Mouse (Mus musculus): Measurements from ENCODE around the gene Oaz2. TPM values are rescaled to one million over a fixed set of nuclear protein-coding genes. Genes with fewer than 3 reads are reported as not detected.

Oaz2 gene
- polyA plus RNA-seq (2015; fragmentation: Nextera tagmentation; extraction: Ambion mirVana), result 333 and 366 TPM in 2 replicates

GRCm38 (mm10) chr9:65667701-65668100 is at the start of gene Oaz2:
Gene Oaz2, plus strand, starts transcription at chr9:65668001.
- no peaks in the 10 kb centered on the region for H3K27me3 ChIP-seq
- H3K9me3 ChIP-seq, result no peaks in the 10 kb centered on the region
- H3K9ac ChIP-seq (replicated peaks), result no peak within 1 kb of the TSS
- H3K36me3 ChIP-seq, result no peaks in the 10 kb centered on the region
- no peak within 1 kb of the TSS for H3K27ac ChIP-seq
- H3K4me2 ChIP-seq (replicated peaks), result no peak within 1 kb of the TSS
- ATAC-seq, result no peak
- WGBS, result 93% methylated on average over 8 of the region's 8 CpGs
- no peaks in the 10 kb centered on the region for H3K4me1 ChIP-seq (replicated peaks)
- H3K4me3 ChIP-seq (replicated peaks), result no peak within 1 kb of the TSS

DNA sequence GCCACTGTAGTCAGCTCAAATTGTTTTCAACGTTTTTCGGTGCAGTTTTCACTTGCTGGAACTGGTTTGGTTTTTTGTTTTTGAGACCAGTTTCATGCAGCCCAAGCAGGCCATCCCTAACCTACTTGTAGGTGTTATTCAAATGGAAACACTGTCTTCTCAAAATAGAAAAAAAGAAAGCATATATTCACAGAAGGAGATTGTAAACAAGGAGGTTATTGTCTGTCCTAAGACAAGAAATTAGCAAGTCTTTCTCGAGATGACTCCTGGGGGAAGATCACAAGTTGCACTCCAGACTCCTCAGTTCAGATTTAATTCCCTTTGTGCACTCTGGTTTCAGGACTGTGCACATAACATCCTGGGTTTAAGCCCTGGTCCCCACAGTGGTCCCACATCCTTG is 48.5 kb upstream of the Oaz2 start:
- H3K9me3 ChIP-seq, result no peaks in the 10 kb centered on the region
- no peaks in the 10 kb centered on the region for H3K4me1 ChIP-seq (replicated peaks)
- H3K36me3 ChIP-seq, result no peaks in the 10 kb centered on the region
- no peaks in the 10 kb centered on the region for H3K27me3 ChIP-seq
- ATAC-seq, result no peak
- H3K4me2 ChIP-seq (replicated peaks), result no peak overlapping the region
- no peak overlapping the region for H3K4me3 ChIP-seq (replicated peaks)
- WGBS, result 64% methylated on average over 3 of the region's 3 CpGs
- H3K27ac ChIP-seq, result no peak overlapping the region
- no peak overlapping the region for H3K9ac ChIP-seq (replicated peaks)

DNA sequence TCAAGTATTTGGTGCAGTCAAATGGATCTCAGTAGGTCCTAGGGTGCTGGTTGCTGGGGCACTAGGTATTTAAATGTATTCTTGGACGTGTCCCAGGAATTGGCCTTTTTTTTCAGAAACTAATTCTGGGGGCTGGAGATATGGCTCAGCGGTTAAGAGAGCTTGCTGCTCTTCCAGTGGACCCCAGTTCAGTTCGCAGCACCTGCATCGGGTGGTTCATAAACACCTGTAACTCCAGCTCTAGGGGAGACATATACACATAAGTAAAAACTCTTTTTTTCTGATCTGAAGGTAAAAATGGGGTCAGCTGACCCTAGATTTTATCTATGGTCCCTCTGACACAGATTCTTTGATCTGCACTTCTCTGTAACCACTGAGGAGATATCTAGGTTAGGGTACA is 46.6 kb upstream of the Oaz2 start:
- Histone ChIP-seq H3K4me2 (replicated peaks) (no peak overlapping the region), H3K4me1 (replicated peaks) (no peaks in the 10 kb centered on the region), H3K4me3 (replicated peaks) (no peak overlapping the region), H3K36me3 (no peaks in the 10 kb centered on the region), H3K9me3 (no peaks in the 10 kb centered on the region), H3K9ac (replicated peaks) (no peak overlapping the region), H3K27ac (no peak overlapping the region), H3K27me3 (no peaks in the 10 kb centered on the region; the same call in 1 of the 2 replicates)
- no peak for ATAC-seq
- 89% methylated on average over 4 of the region's 4 CpGs for WGBS

DNA sequence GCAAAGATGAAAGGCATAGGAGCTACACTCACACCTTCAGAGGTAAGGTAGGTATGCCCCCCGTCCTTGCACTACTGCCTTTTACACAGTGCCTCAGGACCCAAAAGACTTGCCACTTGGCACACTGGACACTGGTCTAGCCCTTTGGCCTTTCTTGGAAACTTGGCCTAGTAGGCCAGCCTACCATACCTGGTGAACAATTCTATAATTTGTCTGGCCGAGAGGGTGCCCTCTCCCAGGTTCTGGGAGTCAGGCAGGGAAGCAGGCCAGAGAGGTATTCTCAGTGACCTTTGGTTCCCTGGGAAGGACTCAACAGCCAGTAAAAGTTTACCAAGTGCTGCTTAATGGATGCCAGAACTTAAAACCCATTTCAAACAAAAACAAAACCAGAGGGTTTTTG is 46.1 kb upstream of the Oaz2 start:
- H3K9me3 ChIP-seq, result no peaks in the 10 kb centered on the region
- WGBS, result 78% methylated on average over 2 of the region's 2 CpGs
- no peak overlapping the region for H3K4me2 ChIP-seq (replicated peaks)
- no peak for ATAC-seq
- no peaks in the 10 kb centered on the region; the same call in 1 of the 2 replicates for H3K27me3 ChIP-seq
- no peak overlapping the region for H3K4me3 ChIP-seq (replicated peaks)
- H3K27ac ChIP-seq, result no peak overlapping the region
- H3K36me3 ChIP-seq, result no peaks in the 10 kb centered on the region
- H3K4me1 ChIP-seq (replicated peaks), result no peaks in the 10 kb centered on the region
- no peak overlapping the region for H3K9ac ChIP-seq (replicated peaks)

- Histone ChIP-seq H3K27ac (no peak overlapping the region), H3K4me3 (replicated peaks) (no peak overlapping the region), H3K4me1 (replicated peaks) (no peaks in the 10 kb centered on the region), H3K27me3 (peaks cover 9% of the 10 kb centered on the region), H3K36me3 (no peaks in the 10 kb centered on the region), H3K9ac (replicated peaks) (no peak overlapping the region), H3K4me2 (replicated peaks) (no peak overlapping the region), H3K9me3 (no peaks in the 10 kb centered on the region)
- WGBS, result 93% methylated on average over 5 of the region's 5 CpGs
- no peak for ATAC-seq
Measured at GRCm38 (mm10) chr9:65622826-65623225, 45.0 kb upstream of the Oaz2 start.

DNA sequence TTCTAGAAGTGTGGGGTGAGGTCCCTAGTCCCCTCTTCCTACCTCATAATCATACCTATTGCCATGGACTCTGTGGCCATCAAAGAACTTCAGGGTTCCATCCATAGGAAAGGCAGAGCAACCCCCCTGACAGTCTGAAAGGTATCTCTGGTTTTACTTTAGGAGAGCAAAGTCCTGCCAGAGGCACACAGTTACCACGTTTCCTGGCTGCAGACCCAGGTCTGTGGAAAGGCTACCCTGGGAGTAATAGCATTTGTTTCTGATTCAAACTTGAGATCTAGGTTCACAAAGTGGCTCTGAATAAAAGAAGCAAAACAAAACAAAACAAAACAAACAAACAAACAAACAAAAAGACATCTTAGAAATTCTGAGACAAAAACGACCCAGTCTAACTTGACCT is 43.5 kb upstream of the Oaz2 start:
- WGBS, result 86% methylated on average over 2 of the region's 2 CpGs
- Histone ChIP-seq H3K4me2 (replicated peaks) (no peak overlapping the region), H3K9ac (replicated peaks) (no peak overlapping the region), H3K27ac (no peak overlapping the region), H3K9me3 (no peaks in the 10 kb centered on the region), H3K27me3 (peaks cover 23% of the 10 kb centered on the region), H3K36me3 (no peaks in the 10 kb centered on the region), H3K4me1 (replicated peaks) (peaks cover 7% of the 10 kb centered on the region), H3K4me3 (replicated peaks) (no peak overlapping the region)
- no peak for ATAC-seq

GRCm38 (mm10) chr9:65629025-65629766 is 38.6 kb upstream of the Oaz2 start, which contains the start of gene Rbpms2:
Gene Rbpms2, plus strand, starts transcription at chr9:65629648.
- peaks cover 25% of the 10 kb centered on the region for H3K4me1 ChIP-seq (replicated peaks)
- ATAC-seq, result 0 out of 2 replicates have a peak, but pooled peaks have one; percentile 32
- no peak within 1 kb of the TSS for H3K27ac ChIP-seq
- no peaks in the 10 kb centered on the region for H3K9me3 ChIP-seq
- WGBS, result 1% methylated on average over 38 of the region's 40 CpGs
- H3K9ac ChIP-seq (replicated peaks), result peak within 1 kb of the TSS; percentile 69
- H3K4me3 ChIP-seq (replicated peaks), result peak within 1 kb of the TSS; percentile 61
- peaks cover 69% of the 10 kb centered on the region for H3K27me3 ChIP-seq
- peak within 1 kb of the TSS; percentile 98 for H3K4me2 ChIP-seq (replicated peaks)
- no peaks in the 10 kb centered on the region for H3K36me3 ChIP-seq

- Histone ChIP-seq H3K9me3 (no peaks in the 10 kb centered on the region), H3K4me1 (replicated peaks) (peaks cover 25% of the 10 kb centered on the region), H3K9ac (replicated peaks) (peak overlapping the region; percentile 69), H3K36me3 (no peaks in the 10 kb centered on the region), H3K27ac (no peak overlapping the region), H3K27me3 (peaks cover 69% of the 10 kb centered on the region), H3K4me2 (replicated peaks) (peak overlapping the region; percentile 98), H3K4me3 (replicated peaks) (peak overlapping the region; percentile 61)
- WGBS, result 1% methylated on average over 43 of the region's 83 CpGs
- peak; percentile 83 for ATAC-seq
Measured at GRCm38 (mm10) chr9:65629767-65630630, 37.8 kb upstream of the Oaz2 start.

- peak; percentile 80 for ATAC-seq
- H3K36me3 ChIP-seq, result no peaks in the 10 kb centered on the region
- no peaks in the 10 kb centered on the region for H3K9me3 ChIP-seq
- H3K27ac ChIP-seq, result no peak overlapping the region
- H3K4me3 ChIP-seq (replicated peaks), result peak overlapping the region; percentile 61
- peaks cover 69% of the 10 kb centered on the region for H3K27me3 ChIP-seq
- peak overlapping the region; percentile 98 for H3K4me2 ChIP-seq (replicated peaks)
- peaks cover 25% of the 10 kb centered on the region for H3K4me1 ChIP-seq (replicated peaks)
- peak overlapping the region; percentile 69 for H3K9ac ChIP-seq (replicated peaks)
- WGBS, result under 1% methylated on average over 64 of the region's 78 CpGs
Measured at GRCm38 (mm10) chr9:65630631-65631353, 37.0 kb upstream of the Oaz2 start.

GRCm38 (mm10) chr9:65631354-65632021 is 36.3 kb upstream of the Oaz2 start:
- H3K27ac ChIP-seq, result no peak overlapping the region
- H3K4me2 ChIP-seq (replicated peaks), result peak overlapping the region; percentile 98
- peak; percentile 18; the same call in 1 of the 2 replicates for ATAC-seq
- peak overlapping the region; percentile 61 for H3K4me3 ChIP-seq (replicated peaks)
- 13% methylated on average over 16 of the region's 16 CpGs for WGBS
- no peaks in the 10 kb centered on the region for H3K36me3 ChIP-seq
- peak overlapping the region; percentile 69 for H3K9ac ChIP-seq (replicated peaks)
- H3K4me1 ChIP-seq (replicated peaks), result peaks cover 25% of the 10 kb centered on the region
- peaks cover 69% of the 10 kb centered on the region for H3K27me3 ChIP-seq
- H3K9me3 ChIP-seq, result no peaks in the 10 kb centered on the region

DNA sequence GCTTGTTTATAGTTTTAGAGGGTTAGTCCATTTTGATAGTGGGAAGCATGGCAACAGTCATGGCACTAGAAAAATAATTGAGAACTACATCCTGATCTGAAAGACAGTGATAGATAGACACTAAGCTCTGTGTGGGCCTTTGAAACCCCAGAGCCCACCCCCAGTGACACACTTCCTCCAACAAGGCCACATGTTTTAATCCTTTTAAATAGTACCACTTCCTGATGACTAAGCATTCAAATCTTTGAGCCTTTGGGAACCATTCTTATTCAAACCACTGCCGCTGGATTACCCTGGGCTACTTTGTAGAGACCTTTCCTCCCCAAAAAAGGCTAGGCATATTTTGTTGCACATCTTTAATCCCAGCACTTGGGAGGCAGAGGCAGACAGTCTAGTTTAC is 32.0 kb upstream of the Oaz2 start:
- WGBS, result 63% methylated on average over 1 of the region's 1 CpGs
- Histone ChIP-seq H3K27me3 (peaks cover 39% of the 10 kb centered on the region), H3K4me3 (replicated peaks) (no peak overlapping the region), H3K4me1 (replicated peaks) (peaks cover 9% of the 10 kb centered on the region), H3K27ac (no peak overlapping the region), H3K36me3 (no peaks in the 10 kb centered on the region), H3K4me2 (replicated peaks) (no peak overlapping the region), H3K9ac (replicated peaks) (no peak overlapping the region), H3K9me3 (no peaks in the 10 kb centered on the region)
- ATAC-seq, result no peak

Data from midbrain, embryonic 13.5 days (tissue).